ENCODE assay signal across 22 mouse cellular contexts in the genomic region with DNA sequence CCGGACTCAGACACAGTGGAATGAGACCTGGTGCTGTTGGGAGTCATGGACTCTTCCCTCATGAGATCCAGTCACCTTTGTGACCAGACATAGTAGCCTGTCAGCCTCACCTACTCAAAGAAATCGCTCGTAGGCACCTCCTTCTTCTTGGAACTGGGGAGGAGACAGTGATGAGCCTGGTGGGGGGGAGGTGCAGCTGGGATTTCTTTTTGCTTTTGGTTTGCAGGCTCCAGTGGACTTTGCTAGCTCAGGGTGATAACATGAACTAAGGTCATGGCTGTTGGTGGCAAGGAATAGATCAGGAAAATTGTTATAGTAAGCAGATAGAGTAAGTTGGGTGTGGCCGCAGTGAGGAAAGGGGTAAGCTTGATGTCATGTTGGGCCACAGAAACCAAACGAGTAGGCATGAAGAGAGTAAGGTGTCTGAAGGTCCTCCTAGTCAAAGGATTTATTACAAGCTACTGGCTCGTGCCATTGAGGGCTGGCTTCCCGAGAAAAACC.
"Had no signal": no experiment of that assay in that cellular context is flagged by ENCODE, and none has a peak within 500 bp of the region (broad histone marks: within the 10 kb centered on the region; RNA-seq: fewer than 3 reads in every experiment).

No protein-coding gene starts in this region.

- H3K9ac ChIP-seq: heart, embryonic 13.5 days; hindbrain, embryonic 13.5 days; hindbrain, embryonic 15.5 days; limb, embryonic 13.5 days; limb, embryonic 15.5 days; liver, embryonic 12.5 days; liver, embryonic 14.5 days had no signal

- H3K4me2 ChIP-seq: heart, embryonic 11.5 days; heart, embryonic 13.5 days; hindbrain, embryonic 13.5 days; hindbrain, embryonic 15.5 days; limb, embryonic 13.5 days; limb, embryonic 15.5 days; liver, embryonic 12.5 days had no signal

- H3K4me1 ChIP-seq: hindbrain, embryonic 13.5 days; hindbrain, embryonic 15.5 days; limb, embryonic 15.5 days; liver, embryonic 12.5 days had no signal

- DNase-seq: gastrocnemius, adult 2 months; gastrocnemius, postnatal 10 days; gastrocnemius, postnatal 36 days; heart, postnatal 10 days; heart, postnatal 36 days; kidney, adult 18-20 months; kidney, adult 8-10 months; kidney, postnatal 10 days; kidney, postnatal 25 days; kidney, postnatal 4 days; left cerebral cortex, postnatal 4 days had no signal

- ATAC-seq: forebrain, embryonic 16.5 days; hindbrain, postnatal 0 days; liver, embryonic 12.5 days had no signal

- H3K27ac ChIP-seq: gastrocnemius, adult 2 months; heart, embryonic 13.5 days; hindbrain, embryonic 13.5 days; hindbrain, embryonic 15.5 days; hindbrain, postnatal 0 days; layer of hippocampus, adult 2 months; limb, embryonic 13.5 days; limb, embryonic 15.5 days; liver, embryonic 12.5 days; liver, embryonic 14.5 days had no signal

- H3K4me3 ChIP-seq: gastrocnemius, adult 2 months; heart, embryonic 13.5 days; hindbrain, embryonic 13.5 days; hindbrain, embryonic 15.5 days; layer of hippocampus, adult 2 months; limb, embryonic 13.5 days; limb, embryonic 15.5 days; liver, embryonic 12.5 days had no signal

- H3K9me3 ChIP-seq: heart, embryonic 13.5 days; hindbrain, embryonic 13.5 days; hindbrain, embryonic 15.5 days; limb, embryonic 13.5 days; limb, embryonic 15.5 days; liver, embryonic 12.5 days had no signal

- H3K27me3 ChIP-seq: heart, embryonic 13.5 days; hindbrain, embryonic 13.5 days; hindbrain, embryonic 15.5 days; limb, embryonic 13.5 days; limb, embryonic 15.5 days; liver, embryonic 12.5 days had no signal

- H3K36me3 ChIP-seq: heart, embryonic 13.5 days; hindbrain, embryonic 13.5 days; hindbrain, embryonic 15.5 days; limb, embryonic 13.5 days; limb, embryonic 15.5 days; liver, embryonic 12.5 days had no signal
